Mouse (Mus musculus): Measurements from ENCODE around the gene Tnnt3.

Tnnt3 gene

DNA sequence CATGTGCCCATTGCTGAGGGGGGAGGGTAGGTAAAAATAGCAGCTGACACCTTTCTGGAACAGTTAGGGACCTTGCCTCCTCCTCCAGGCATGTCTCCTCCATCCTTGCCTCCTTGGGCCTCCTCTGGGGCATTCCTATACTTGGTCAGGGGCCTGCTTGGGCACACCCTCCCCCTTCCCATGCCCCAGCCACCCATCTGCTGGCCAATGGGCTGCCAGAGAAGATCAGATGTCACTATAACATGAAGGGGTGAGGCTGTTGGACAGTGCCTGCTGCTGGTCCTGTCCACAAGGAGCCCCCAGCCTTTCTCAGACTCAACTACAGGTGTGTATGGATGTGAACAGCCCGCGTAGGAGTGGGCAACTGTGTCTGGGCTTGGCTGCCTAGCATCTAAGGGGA, at the start of gene Tnnt3:
Tnnt3 (plus strand) TSS at position 262 of the 400 bp plus-strand sequence.
- DNase-seq (ENCODE audit: low spot score in 2 of 2) = no peak

GRCm38 (mm10) chr7:142449038-142449617, 49.5 kb upstream of the Tnnt3 start:
- no peak for DNase-seq (ENCODE audit: low spot score in 2 of 2)

DNA sequence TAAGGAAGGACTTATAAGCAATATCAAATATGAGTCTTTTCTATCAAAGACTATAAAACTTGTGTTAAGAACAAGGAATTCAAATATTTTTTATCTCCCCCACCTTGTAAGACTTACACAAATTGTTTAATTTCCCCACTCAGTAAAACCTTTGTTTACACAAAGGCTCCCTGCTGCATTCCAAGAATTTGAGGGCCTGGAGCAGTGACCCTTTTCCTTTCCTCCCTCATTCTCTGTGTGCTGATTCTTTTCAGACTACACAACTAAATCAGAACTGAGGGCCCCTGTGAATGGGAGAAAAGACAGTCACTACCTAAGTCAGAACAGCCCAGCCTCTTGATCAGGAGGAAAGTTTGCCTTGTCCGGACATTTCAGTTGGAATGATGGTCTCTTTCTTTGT, 43.9 kb upstream of the Tnnt3 start:
- DNase-seq (ENCODE audit: low spot score in 2 of 2) = no peak

GRCm38 (mm10) chr7:142455251-142455650, 43.4 kb upstream of the Tnnt3 start:
- no peak for DNase-seq (ENCODE audit: low spot score in 2 of 2)

- DNase-seq (ENCODE audit: low spot score in 2 of 2) = no peak
Measured at GRCm38 (mm10) chr7:142456806-142457205, 41.8 kb upstream of the Tnnt3 start.

GRCm38 (mm10) chr7:142457227-142457811, 41.3 kb upstream of the Tnnt3 start:
- no peak for DNase-seq (ENCODE audit: low spot score in 2 of 2)

DNA sequence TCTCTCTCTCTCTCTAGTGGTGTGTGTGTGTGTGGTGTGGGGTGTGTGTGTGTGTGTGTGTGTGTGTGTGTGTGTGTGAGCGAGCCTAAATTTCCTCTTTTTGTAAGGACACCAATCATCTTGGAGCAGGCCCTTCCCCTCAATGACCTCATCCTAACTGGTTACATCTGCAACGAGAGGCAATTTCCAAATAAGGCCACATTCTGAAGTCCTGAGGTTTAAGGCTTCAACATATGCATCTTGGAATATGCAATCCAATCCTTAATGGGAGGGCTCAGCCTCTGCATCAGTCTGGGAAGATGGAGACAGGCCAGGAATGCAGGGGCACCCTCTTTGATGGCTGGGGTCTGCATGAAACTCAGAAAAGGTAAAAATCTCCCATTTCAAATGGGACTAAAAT, 40.6 kb upstream of the Tnnt3 start:
- no peak for DNase-seq (ENCODE audit: low spot score in 2 of 2)

GRCm38 (mm10) chr7:142458676-142459298, 39.8 kb upstream of the Tnnt3 start:
- DNase-seq (ENCODE audit: low spot score in 2 of 2) = no peak

DNA sequence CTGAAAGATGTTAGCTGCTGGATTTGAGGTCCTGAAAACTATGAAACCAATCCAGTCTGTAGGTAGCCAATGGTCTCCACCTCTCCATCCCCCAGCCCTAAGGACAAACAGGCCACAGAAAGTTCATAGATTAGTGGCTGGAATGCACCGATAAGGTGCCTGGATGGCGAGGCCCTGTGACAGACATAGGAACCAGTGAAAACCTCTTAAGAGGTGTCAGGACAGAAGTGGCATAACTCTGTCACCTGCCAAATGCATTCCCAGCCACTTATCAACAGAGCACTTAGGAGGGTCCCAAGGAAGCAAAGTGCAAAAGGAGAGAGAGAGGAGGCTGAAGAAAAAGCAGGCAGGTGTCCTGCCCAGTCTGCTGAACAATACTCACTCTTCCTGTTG, 39.3 kb upstream of the Tnnt3 start:
- no peak for DNase-seq (ENCODE audit: low spot score in 2 of 2)

DNA sequence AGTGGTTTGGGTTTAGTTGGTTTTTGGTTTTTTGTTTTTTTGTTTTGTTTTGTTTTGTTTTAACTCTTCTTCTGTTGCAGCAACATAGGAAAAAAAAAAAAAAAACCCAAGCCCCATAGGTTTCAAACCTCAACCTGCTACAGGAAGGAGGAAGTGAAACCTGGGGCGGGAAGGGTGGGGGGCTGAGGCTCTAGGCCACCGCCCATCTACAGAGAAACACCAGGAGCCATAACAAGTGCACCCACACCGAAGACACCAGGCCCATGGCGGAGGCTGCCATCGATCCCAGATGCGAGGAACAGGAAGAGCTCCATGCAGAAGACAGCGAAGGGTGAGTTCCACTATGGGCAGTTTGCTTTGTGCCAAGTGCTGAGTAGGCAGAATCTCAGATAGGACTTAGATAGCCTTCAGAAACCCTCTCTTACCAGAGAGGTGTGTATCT, 38.0 kb upstream of the Tnnt3 start, which contains the start of gene Lsp1:
Lsp1 (plus strand) TSS at position 174 of the 442 bp plus-strand sequence.
- DNase-seq (ENCODE audit: low spot score in 2 of 2) = no peak

DNA sequence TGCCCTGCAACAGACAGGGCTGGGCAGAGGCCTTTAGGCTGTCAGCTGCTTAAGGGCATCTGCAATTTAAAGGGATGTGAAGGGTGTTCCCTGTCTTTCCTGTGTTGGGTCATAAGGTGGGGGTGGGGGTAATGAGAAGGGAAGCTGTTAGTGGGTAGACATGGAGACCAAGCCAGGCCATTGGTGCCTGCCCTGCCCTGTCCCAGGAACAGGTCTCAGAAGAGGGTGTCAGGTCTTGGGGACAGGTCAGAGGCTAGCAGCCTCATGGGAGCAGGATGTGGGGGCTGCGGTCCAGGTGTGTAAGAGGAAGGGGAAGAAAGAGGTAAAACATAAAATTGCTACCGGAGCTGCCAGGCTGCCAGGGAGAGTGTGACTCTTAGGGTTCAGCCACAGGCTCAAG, 37.2 kb upstream of the Tnnt3 start:
- DNase-seq (ENCODE audit: low spot score in 2 of 2) = no peak

- DNase-seq (ENCODE audit: low spot score in 2 of 2) = no peak
Measured at GRCm38 (mm10) chr7:142462190-142462589, 36.4 kb upstream of the Tnnt3 start.

DNA sequence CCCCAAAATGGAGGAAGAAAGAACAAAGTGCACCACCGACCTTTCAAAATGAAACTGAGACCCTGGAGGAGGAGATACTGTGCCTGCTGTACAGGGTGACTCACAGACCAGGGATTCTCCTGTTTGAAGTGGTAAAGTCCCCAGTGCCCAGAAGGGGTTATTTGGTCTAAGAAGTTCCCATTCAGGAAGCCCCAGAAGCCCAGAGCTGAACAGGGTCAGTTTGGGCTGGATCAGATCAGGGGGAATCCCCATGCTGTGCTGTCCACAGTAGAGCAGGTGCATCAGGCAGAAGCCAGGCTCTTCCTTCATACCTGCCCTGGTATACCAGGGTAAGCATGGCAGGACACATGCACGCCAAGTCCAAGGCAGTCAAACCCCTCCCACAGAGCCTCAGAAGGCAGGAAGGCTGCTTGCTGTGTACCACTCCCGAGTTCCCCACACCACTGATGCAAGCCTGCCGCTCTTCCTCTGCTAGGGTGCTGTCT, 36.0 kb upstream of the Tnnt3 start:
- no peak for DNase-seq (ENCODE audit: low spot score in 2 of 2)

DNA sequence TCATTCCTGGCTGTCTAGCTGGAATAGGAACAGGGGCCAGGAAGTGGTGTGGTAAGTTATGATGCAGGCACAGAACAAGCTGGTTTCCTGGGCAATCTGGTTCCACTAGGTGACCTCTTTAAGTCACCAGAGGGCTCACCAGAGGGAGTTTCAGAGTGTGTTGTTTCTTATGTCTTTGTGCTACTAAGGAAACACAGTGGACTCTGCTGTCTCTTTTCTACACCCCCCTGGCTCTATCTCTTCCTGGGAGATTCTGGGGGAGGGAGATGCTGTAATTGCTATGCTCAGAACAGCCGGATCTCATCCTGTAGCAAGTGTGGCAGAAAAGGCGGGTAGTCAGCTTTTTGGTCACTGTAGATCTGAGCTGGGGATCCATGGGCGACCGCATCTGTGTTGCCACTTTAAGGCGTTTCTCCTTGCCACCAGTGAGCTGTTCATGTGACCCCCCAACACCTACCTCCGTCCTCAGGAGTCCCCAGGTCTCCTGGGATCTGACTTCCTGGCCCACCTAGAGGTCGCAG, 28.4 kb upstream of the Tnnt3 start:
- DNase-seq (ENCODE audit: low spot score in 2 of 2) = no peak

DNA sequence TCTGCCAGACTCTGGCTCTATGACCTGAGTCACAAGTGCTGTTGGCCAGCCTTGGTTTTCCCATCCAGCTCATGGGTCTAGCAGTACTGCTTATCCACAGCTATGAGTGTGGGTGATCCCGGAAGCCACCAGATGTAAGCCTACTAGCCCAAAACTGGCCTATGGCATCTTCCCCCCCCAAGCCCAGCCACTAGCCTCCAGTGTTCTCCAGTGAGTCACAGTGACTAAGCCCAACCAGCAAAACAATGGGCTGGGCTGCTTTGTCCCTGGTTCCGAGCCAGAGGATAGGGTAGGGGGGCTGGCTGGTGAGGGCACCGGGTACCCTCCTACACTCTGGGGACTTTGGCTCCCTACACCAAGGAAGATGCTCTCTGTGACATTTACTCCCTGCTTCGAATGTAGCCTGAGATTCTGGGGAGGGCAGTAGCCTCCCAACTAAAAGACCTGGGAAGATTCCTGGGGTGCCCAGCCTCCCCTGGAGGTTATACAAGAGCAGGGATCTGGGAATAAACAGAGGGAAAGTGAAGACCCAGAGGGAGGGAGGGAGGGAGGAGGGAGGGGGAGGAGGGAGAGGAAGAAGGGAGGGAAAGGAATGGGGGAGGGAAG, 27.7 kb upstream of the Tnnt3 start:
- no peak for DNase-seq (ENCODE audit: low spot score in 2 of 2)

DNA sequence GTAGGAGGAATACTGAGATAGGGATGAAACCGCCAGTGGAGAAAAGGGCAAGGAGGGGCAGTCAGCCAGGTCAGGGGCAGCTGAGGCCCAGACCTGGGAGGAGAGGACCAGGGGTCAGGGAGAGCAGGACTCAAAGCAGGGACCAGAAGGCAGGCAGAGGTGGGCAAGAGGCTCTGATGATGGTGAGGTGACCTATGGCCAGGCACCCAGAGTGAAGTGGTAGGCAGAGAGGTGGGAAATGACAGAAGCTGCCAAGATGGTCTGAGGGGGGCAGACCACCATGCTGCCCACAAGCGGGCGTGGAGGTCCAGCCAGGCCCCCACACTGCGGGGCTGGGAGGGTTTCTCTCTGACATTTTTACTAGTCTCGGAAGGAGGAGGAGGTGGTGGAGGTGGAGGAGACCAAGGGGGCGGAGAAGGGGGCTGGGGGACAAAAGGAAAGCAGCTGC, 27.2 kb upstream of the Tnnt3 start:
- no peak for DNase-seq (ENCODE audit: low spot score in 2 of 2)

DNA sequence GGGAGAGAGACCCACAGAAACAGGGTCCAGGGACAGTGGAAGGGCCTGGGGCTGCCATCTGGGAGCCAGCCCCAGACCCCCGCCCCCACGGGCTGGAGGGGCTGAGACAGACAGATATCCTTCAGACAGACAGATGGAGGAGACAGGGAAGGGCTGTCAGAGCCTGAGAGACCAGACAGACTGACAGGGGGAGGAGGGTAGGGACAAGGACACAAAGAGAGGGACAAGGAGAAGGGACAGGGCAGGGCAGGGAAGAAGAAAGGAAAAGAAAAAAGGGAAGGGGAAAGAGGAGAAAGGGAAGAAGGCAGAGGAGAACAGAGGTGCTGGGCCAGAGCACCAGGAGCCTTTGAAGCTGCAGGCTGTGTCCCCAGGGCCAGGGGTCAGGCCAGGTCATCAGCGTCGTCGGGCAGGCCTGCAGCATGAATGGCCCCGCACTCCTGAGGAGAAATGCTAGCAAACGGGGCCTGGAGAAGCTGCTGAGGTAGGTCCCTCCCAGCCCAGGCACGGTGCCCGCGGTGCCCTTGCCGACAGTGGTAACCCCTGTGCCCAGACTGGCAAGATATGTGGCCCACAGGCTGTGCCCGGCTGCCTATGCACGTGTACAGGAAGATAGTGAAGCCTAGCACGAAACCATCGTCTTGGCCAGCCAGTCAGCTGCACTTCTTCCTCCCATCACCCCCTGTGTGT, 26.6 kb upstream of the Tnnt3 start:
- no peak for DNase-seq (ENCODE audit: low spot score in 2 of 2)

DNA sequence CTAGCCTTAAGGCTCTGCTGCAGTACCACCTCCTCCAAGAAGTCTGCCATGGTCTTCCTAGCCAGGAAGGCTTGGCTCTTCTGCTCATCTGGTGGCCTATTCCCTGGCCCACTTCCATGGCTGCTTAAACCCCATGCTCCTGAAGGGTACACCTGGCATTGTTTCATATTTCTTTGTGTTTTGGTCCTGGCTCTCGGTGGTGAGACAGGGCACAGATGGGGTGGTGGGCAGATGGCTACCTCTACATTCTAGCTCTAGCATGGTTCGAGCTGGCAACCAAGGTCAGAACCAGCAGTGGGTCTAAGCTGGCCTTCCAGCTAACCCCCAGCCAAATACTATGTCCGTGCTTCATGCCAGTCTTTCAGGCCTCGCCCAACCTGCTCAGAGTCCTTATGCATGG, 25.7 kb upstream of the Tnnt3 start:
- DNase-seq (ENCODE audit: low spot score in 2 of 2) = no peak

GRCm38 (mm10) chr7:142473476-142473875, 25.2 kb upstream of the Tnnt3 start:
- DNase-seq (ENCODE audit: low spot score in 2 of 2) = no peak

DNA sequence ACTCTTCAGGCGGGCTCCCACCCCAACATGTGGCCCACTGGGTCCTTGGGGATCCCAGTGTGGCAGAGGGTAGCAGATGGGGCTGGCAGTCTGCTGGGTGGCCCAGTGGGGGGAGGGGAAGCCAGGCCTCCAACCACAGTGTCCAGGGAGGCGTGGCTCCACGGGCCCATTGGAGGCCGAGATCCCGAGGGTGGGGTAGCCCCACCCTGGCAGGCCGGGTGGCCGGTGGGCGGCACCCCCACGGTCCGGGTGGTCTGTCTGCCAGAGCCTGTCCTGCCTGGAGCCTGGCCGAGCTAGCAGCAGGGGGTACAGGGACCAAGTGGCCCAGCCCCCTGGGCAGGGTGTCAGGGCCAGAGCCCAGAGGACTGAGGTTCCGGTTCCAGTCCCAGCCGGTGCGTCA, 23.8 kb upstream of the Tnnt3 start:
- no peak for DNase-seq (ENCODE audit: low spot score in 2 of 2)

GRCm38 (mm10) chr7:142475641-142476040, 23.0 kb upstream of the Tnnt3 start:
- no peak for DNase-seq (ENCODE audit: low spot score in 2 of 2)

- no peak for DNase-seq (ENCODE audit: low spot score in 2 of 2)
Measured at GRCm38 (mm10) chr7:142476271-142476670, 22.4 kb upstream of the Tnnt3 start.

Data from right cerebral cortex, postnatal 36 days (tissue).